Mouse (Mus musculus): ENCODE data around the gene Tktl1. TPM values are rescaled to one million over a fixed set of nuclear protein-coding genes. Genes with fewer than 3 reads are reported as not detected.

The Tktl1 gene
- total and polyA plus RNA-seq, 2 experiments from 2014 or later = 0.09 TPM; not detected in 1

GRCm38 (mm10) chrX:74230038-74230437 is 53.0 kb downstream of the Tktl1 start:
- Histone ChIP-seq H3K27me3 (ENCODE audit: insufficient read depth, low read length) (no peaks in the 10 kb centered on the region), H3K27ac (no peak overlapping the region), H3K4me1 (ENCODE audit: insufficient read depth, low read length) (no peaks in the 10 kb centered on the region), H3K36me3 (ENCODE audit: insufficient read depth, low read length) (peaks cover 33% of the 10 kb centered on the region), H3K4me3 (ENCODE audit: low read length) (no peak overlapping the region), H3K4me2 (ENCODE audit: low read depth, low read length) (no peak overlapping the region), H3K9ac (replicated peaks; ENCODE audit: low read length) (no peak overlapping the region), H3K9me3 (ENCODE audit: low read length) (no peaks in the 10 kb centered on the region)
- DNase-seq (ENCODE audit: low spot score) (no peak), ATAC-seq (no peak)
- TF ChIP-seq CTCF (IDR thresholded peaks at IDR 0.05; ENCODE audit: low read depth) = no peak
- 80% methylated on average over 1 of the region's 1 CpGs for WGBS

- H3K4me1 ChIP-seq (ENCODE audit: insufficient read depth, low read length) = no peaks in the 10 kb centered on the region
Observed at GRCm38 (mm10) chrX:74233196-74233595, 56.1 kb downstream of the Tktl1 start.

GRCm38 (mm10) chrX:74240332-74240731 is 63.3 kb downstream of the Tktl1 start:
- peaks cover 13% of the 10 kb centered on the region for H3K36me3 ChIP-seq (ENCODE audit: insufficient read depth, low read length)
- TF ChIP-seq CTCF (IDR thresholded peaks at IDR 0.05; ENCODE audit: low read depth) = no peak
- WGBS = 94% methylated on average over 4 of the region's 4 CpGs

More at GRCm38 (mm10) chrX:74233196-74233595, 56.1 kb downstream of the Tktl1 start:
- Histone ChIP-seq H3K27me3 (ENCODE audit: insufficient read depth, low read length) (no peaks in the 10 kb centered on the region), H3K9ac (replicated peaks; ENCODE audit: low read length) (no peak overlapping the region), H3K9me3 (ENCODE audit: low read length) (no peaks in the 10 kb centered on the region), H3K4me3 (ENCODE audit: low read length) (no peak overlapping the region), H3K27ac (no peak overlapping the region), H3K36me3 (ENCODE audit: insufficient read depth, low read length) (peaks cover 43% of the 10 kb centered on the region), H3K4me2 (ENCODE audit: low read depth, low read length) (no peak overlapping the region)
- DNase-seq (ENCODE audit: low spot score) (no peak), ATAC-seq (no peak)
- WGBS = 91% methylated on average over 5 of the region's 5 CpGs
- no peak for TF ChIP-seq CTCF (IDR thresholded peaks at IDR 0.05; ENCODE audit: low read depth)

GRCm38 (mm10) chrX:74243396-74243795 is 66.3 kb downstream of the Tktl1 start:
- peak overlapping the region; percentile 91; the same call in 1 of the 2 replicates for H3K27ac ChIP-seq
- no peak overlapping the region for H3K4me3 ChIP-seq (ENCODE audit: low read length)
- peaks cover 6% of the 10 kb centered on the region; the same call in 1 of the 2 replicates for H3K36me3 ChIP-seq (ENCODE audit: insufficient read depth, low read length)
- WGBS = 80% methylated on average over 2 of the region's 2 CpGs
- H3K4me2 ChIP-seq (ENCODE audit: low read depth, low read length) = peak overlapping the region; percentile 68
- no peak overlapping the region for H3K9ac ChIP-seq (replicated peaks; ENCODE audit: low read length)
- ATAC-seq = no peak
- no peak for TF ChIP-seq CTCF (IDR thresholded peaks at IDR 0.05; ENCODE audit: low read depth)
- H3K27me3 ChIP-seq (ENCODE audit: insufficient read depth, low read length) = no peaks in the 10 kb centered on the region
- H3K4me1 ChIP-seq (ENCODE audit: insufficient read depth, low read length) = no peaks in the 10 kb centered on the region
- H3K9me3 ChIP-seq (ENCODE audit: low read length) = no peaks in the 10 kb centered on the region
- no peak for DNase-seq (ENCODE audit: low spot score)

More at GRCm38 (mm10) chrX:74240332-74240731, 63.3 kb downstream of the Tktl1 start:
- Histone ChIP-seq H3K9me3 (ENCODE audit: low read length) (no peaks in the 10 kb centered on the region), H3K9ac (replicated peaks; ENCODE audit: low read length) (no peak overlapping the region), H3K27ac (no peak overlapping the region), H3K27me3 (ENCODE audit: insufficient read depth, low read length) (no peaks in the 10 kb centered on the region), H3K4me2 (ENCODE audit: low read depth, low read length) (no peak overlapping the region), H3K4me3 (ENCODE audit: low read length) (no peak overlapping the region), H3K4me1 (ENCODE audit: insufficient read depth, low read length) (no peaks in the 10 kb centered on the region)
- ATAC-seq (no peak), DNase-seq (ENCODE audit: low spot score) (no peak)

- Histone ChIP-seq H3K4me2 (ENCODE audit: low read depth, low read length) (peak overlapping the region; percentile 68), H3K4me1 (ENCODE audit: insufficient read depth, low read length) (no peaks in the 10 kb centered on the region), H3K36me3 (ENCODE audit: insufficient read depth, low read length) (peaks cover 6% of the 10 kb centered on the region; the same call in 1 of the 2 replicates), H3K27ac (peak overlapping the region; percentile 91; the same call in 1 of the 2 replicates), H3K9ac (replicated peaks; ENCODE audit: low read length) (no peak overlapping the region; the same call in 1 of the 2 replicates), H3K9me3 (ENCODE audit: low read length) (no peaks in the 10 kb centered on the region), H3K4me3 (ENCODE audit: low read length) (peak overlapping the region; percentile 48), H3K27me3 (ENCODE audit: insufficient read depth, low read length) (no peaks in the 10 kb centered on the region)
- TF ChIP-seq CTCF (IDR thresholded peaks at IDR 0.05; ENCODE audit: low read depth) = no peak
- ATAC-seq (no peak), DNase-seq (ENCODE audit: low spot score) (no peak)
- WGBS = 66% methylated on average over 3 of the region's 3 CpGs
Observed at GRCm38 (mm10) chrX:74243807-74244206, 66.7 kb downstream of the Tktl1 start.

GRCm38 (mm10) chrX:74244614-74245083 is 67.6 kb downstream of the Tktl1 start:
- Histone ChIP-seq H3K27ac (peak overlapping the region; percentile 91), H3K36me3 (ENCODE audit: insufficient read depth, low read length) (peaks cover 6% of the 10 kb centered on the region; the same call in 1 of the 2 replicates), H3K9me3 (ENCODE audit: low read length) (no peaks in the 10 kb centered on the region), H3K27me3 (ENCODE audit: insufficient read depth, low read length) (no peaks in the 10 kb centered on the region), H3K4me1 (ENCODE audit: insufficient read depth, low read length) (no peaks in the 10 kb centered on the region), H3K9ac (replicated peaks; ENCODE audit: low read length) (peak overlapping the region; percentile 68), H3K4me3 (ENCODE audit: low read length) (peak overlapping the region; percentile 48), H3K4me2 (ENCODE audit: low read depth, low read length) (peak overlapping the region; percentile 68)
- ATAC-seq = peak; percentile 63
- no peak for TF ChIP-seq CTCF (IDR thresholded peaks at IDR 0.05; ENCODE audit: low read depth)
- DNase-seq (ENCODE audit: low spot score) = peak; percentile 70
- 29% methylated on average over 3 of the region's 3 CpGs for WGBS

- peaks cover 6% of the 10 kb centered on the region; the same call in 1 of the 2 replicates for H3K36me3 ChIP-seq (ENCODE audit: insufficient read depth, low read length)
- H3K4me1 ChIP-seq (ENCODE audit: insufficient read depth, low read length) = no peaks in the 10 kb centered on the region
- H3K4me3 ChIP-seq (ENCODE audit: low read length) = peak overlapping the region; percentile 48
- H3K4me2 ChIP-seq (ENCODE audit: low read depth, low read length) = peak overlapping the region; percentile 68
- no peaks in the 10 kb centered on the region for H3K9me3 ChIP-seq (ENCODE audit: low read length)
- TF ChIP-seq CTCF (IDR thresholded peaks at IDR 0.05; ENCODE audit: low read depth) = no peak
- WGBS = 35% methylated on average over 1 of the region's 1 CpGs
- no peak for DNase-seq (ENCODE audit: low spot score)
- peak overlapping the region; percentile 68 for H3K9ac ChIP-seq (replicated peaks; ENCODE audit: low read length)
- peak overlapping the region; percentile 91 for H3K27ac ChIP-seq
- no peaks in the 10 kb centered on the region for H3K27me3 ChIP-seq (ENCODE audit: insufficient read depth, low read length)
- ATAC-seq = no peak
Observed at GRCm38 (mm10) chrX:74245107-74245506, 68.0 kb downstream of the Tktl1 start.

All from hindbrain, postnatal 0 days (tissue).